20 mouse cellular contexts compared by ENCODE assay signal in the genomic region with DNA sequence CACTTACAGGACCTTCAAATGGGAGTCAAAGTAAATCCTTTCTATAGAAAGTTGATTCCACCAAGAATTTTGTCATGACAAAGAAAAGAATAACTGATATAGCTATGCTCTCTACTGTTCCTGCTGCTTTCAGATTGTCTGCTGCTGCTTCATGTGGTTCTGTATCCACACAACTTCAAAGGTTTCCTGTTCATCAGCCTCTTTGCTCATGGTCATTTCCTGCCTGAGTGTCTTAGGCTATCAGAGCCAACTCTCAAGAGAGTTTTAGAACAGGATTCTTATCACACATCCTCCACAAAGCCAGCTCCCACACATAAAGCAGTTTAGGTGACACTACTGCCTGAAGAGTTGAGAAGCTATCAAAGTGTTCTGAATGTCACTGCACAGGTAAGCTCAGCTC.
DNase-seq lines count a peak whose midpoint lies in the region; ATAC-seq lines count a peak whose summit lies in the region.
"Had no signal": no experiment of that assay in that cellular context is flagged by ENCODE, and none has a peak within 500 bp of the region (broad histone marks: within the 10 kb centered on the region; RNA-seq: fewer than 3 reads in every experiment).

No protein-coding gene starts in this region.

- peak; percentile 52 for ATAC-seq in megakaryocyte, adult 5-6 weeks (ENCODE audit: poor library complexity, severe bottlenecking)
- ATAC-seq: forebrain, embryonic 15.5 days; liver, postnatal 0 days; Patski had no signal

- peak; percentile 66 for DNase-seq in thymus, postnatal 0 days (ENCODE audit: low spot score)
- DNase-seq in thymus, postnatal 10 days (ENCODE audit: low spot score in 2 of 2): no peak
- DNase-seq in CD8-positive naive resting alpha-beta T cell, adult 2 months (ENCODE audit: low read depth in 2 of 2, low spot score in 2 of 2): peak; percentile 25 to 38
- no peak for DNase-seq in embryo, embryonic 9.5 days (ENCODE audit: extremely low spot score)
- DNase-seq in urinary bladder, postnatal 25 days (ENCODE audit: low spot score): no peak
- DNase-seq in adrenal gland, postnatal 14 days: no peak
- DNase-seq: adrenal gland, postnatal 36 days; cerebellum, adult 2 months; cerebellum, postnatal 14 days; gastrocnemius, postnatal 36 days; heart, adult 18-20 months; kidney, adult 2 months; kidney, postnatal 4 days; liver, postnatal 0 days; lung, postnatal 10 days; midbrain, embryonic 14.5 days; right cerebral cortex, postnatal 25 days had no signal

Comparison
In these comparisons a context has a peak if more than half of its experiments do, and no peak if none do; other contexts are left out.
1. DNase-seq: peak in thymus, postnatal 0 days (single experiment) and CD8-positive naive resting alpha-beta T cell, adult 2 months (2 of 2); none in thymus, postnatal 10 days (0 of 2), embryo, embryonic 9.5 days (single experiment), urinary bladder, postnatal 25 days (single experiment) and adrenal gland, postnatal 14 days (single experiment).